Mouse (Mus musculus) forebrain, embryonic 15.5 days (tissue): ENCODE data around the gene Ubald2. TPM values are rescaled to one million over a fixed set of nuclear protein-coding genes. Genes with fewer than 3 reads are reported as not detected.

Experiments used
- ATAC-seq: fragments of 200-750 bp; cut with Nextera tagmentation; replicated peaks from 2 replicates; pipeline ENCODE4 v1.8.0; 2017; ENCODE audit warnings: mild to moderate bottlenecking, moderate TSS enrichment, moderate library complexity
- H3K27ac ChIP-seq: fragments of 300-500 bp; sonication (generic); replicated peaks from 2 replicates; pipeline ENCODE4 v1.5.1; 2015; ENCODE audit warnings: mild to moderate bottlenecking, inconsistent platforms
- H3K27me3 ChIP-seq: fragments of 300-500 bp; sonication (generic); 2 replicates; pipeline ENCODE4 v1.6.1; 2015; ENCODE audit warnings: inconsistent platforms
- H3K36me3 ChIP-seq: fragments of 300-500 bp; sonication (generic); 2 replicates; pipeline ENCODE4 v1.6.1; 2015; ENCODE audit warnings: mild to moderate bottlenecking, inconsistent platforms
- H3K4me1 ChIP-seq: fragments of 300-500 bp; sonication (generic); 2 replicates; pipeline ENCODE4 v1.6.1; 2015; ENCODE audit warnings: inconsistent platforms
- H3K4me2 ChIP-seq: fragments of 300-500 bp; sonication (generic); replicated peaks from 2 replicates; pipeline ENCODE4 v1.6.1; 2015; ENCODE audit warnings: mild to moderate bottlenecking, inconsistent platforms
- H3K4me3 ChIP-seq: fragments of 300-500 bp; sonication (generic); 2 replicates; pipeline ENCODE4 v1.5.1; 2015; ENCODE audit warnings: mild to moderate bottlenecking, inconsistent platforms
- H3K9ac ChIP-seq: fragments of 300-500 bp; sonication (generic); replicated peaks from 2 replicates; pipeline ENCODE4 v1.6.1; 2015; ENCODE audit warnings: mild to moderate bottlenecking, inconsistent platforms
- H3K9me3 ChIP-seq: fragments of 300-500 bp; sonication (generic); 2 replicates; pipeline ENCODE4 v1.6.1; 2016; ENCODE audit warnings: inconsistent platforms
- WGBS: fragments of 180-500 bp; shearing (Covaris S2); methylation state at CpG from one replicate; pipeline ENCODE4 v1.1.7; 2015; ENCODE audit warnings: mixed read lengths; 5-methylcytosine and 5-hydroxymethylcytosine counted together
- polyA plus RNA-seq: library from polyadenylated mRNA; unstranded; fragments of >200 nt; fragmentation: Nextera tagmentation; extraction: Ambion mirVana; gene quantifications from 2 replicates; pipeline ENCODE4 v1.2.1, GENCODE M21; 2015

Gene Ubald2
- polyA plus RNA-seq, 1 experiment from 2014 or later, result 58.8 TPM

DNA sequence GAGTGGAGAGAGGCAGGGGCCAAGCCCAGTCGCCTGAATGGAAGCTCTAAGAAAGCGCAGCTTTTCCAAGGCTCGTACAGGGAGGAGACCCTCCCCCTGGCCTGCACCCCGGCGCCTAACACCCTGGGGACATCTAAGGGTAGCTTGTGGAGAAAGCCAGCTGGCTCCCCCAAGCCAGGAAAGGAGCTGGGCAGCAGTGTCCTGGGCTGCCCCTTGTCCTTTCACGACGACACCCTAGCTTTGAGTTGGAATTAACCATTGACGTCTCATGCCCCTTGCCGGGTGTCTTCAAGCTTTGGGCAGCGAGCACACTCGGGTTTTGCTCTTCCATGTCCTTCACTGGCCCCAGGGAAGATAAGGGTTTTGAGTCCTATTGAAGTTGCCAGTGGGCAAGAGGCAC lies 3.6 kb downstream of the Ubald2 start:
- Histone ChIP-seq H3K9me3 (no peaks in the 10 kb centered on the region), H3K9ac (no peak overlapping the region), H3K4me3 (no peak overlapping the region), H3K36me3 (peaks cover 17% of the 10 kb centered on the region; the same call in 1 of the 2 replicates), H3K27me3 (no peaks in the 10 kb centered on the region), H3K4me1 (peaks cover 36% of the 10 kb centered on the region), H3K27ac (no peak overlapping the region), H3K4me2 (no peak overlapping the region)
- ATAC-seq, result no peak
- 87% methylated on average over 11 of the region's 11 CpGs for WGBS

DNA sequence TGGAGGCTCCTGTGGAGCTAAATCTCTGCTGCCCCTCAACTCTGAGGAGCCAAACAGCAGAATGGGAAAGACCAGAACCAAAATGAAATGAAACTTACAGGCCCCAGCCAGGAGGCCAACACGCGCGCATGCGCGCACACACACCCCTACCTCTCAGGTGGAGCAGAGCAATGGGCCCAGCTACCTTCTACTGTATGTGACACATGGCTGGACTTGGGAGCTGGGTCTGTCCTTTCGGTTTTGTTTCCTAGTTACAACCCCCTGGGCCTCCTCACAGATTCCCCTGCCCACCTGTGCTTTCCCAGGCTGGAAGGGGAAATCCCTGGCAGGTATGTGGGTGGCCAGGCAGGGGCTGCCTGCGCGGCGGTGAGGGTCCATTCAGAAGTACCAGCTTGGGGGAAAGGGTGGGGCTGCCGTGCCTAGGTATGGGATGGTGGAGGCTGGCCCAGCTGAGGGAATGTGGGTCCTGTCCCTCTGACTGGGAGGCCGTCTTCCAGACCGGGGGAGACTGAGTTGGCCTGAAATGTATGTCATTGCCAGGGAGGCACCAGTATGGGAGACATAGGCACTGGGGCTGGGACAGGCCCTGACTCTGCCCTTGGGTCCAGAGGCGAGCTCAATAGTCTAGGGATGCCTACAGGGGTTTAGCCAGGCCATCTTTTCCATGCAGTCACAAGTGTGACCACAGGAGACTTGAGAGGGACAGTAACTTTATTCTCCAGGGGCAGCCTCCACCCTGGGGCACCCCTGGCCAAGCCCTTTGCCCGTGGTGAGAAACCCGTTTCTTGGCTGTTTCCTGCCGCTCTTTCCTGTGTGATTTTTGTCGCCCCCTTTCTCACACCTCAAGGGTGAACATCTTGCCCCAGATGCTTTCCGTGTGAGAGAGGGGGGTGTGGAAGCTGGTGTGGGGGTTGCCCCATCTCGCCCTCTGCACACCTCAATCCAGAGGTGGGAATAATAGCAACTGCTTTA lies 5.7 kb downstream of the Ubald2 start:
- ATAC-seq, result no peak
- H3K36me3 ChIP-seq, result peaks cover 17% of the 10 kb centered on the region; the same call in 1 of the 2 replicates
- peaks cover 36% of the 10 kb centered on the region for H3K4me1 ChIP-seq
- H3K9ac ChIP-seq, result no peak overlapping the region
- H3K27ac ChIP-seq, result no peak overlapping the region
- H3K9me3 ChIP-seq, result no peaks in the 10 kb centered on the region
- no peak overlapping the region for H3K4me2 ChIP-seq
- WGBS, result 85% methylated on average over 19 of the region's 19 CpGs
- H3K27me3 ChIP-seq, result no peaks in the 10 kb centered on the region
- H3K4me3 ChIP-seq, result no peak overlapping the region

DNA sequence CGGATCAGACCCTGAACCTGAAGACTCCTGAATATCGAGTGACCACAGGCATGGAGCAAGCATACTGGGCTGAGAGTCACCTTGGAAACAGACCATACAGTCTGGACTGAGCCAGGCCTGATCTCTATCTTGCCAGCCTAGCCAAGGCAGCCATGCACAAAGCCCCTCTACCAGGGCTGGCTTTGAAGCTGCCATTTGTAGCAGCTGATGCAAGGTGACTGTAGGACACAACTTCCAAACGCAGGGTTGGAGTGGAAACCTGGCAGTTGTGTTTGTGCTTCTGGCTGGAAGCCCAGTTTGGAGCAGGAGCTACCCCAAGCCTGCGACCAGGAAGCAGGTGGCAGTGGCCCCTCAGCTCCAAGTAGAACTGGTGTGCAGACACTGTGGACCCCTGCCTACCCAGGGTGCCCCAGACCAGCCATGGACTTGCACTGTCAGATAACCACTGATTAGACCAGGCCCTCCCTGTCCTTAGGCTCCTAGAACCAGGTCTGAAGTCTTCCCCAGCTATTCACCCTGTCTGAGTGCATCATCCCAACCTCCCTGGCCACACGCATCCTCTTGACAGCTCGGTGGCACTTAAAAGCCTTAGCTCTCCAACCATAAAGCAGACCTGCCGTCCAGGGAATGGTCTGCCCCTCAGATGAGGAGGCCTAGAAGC lies 6.6 kb downstream of the Ubald2 start:
- Histone ChIP-seq H3K9ac (no peak overlapping the region), H3K27ac (peak overlapping the region; percentile 20; the same call in 1 of the 2 replicates), H3K9me3 (no peaks in the 10 kb centered on the region), H3K4me1 (peaks cover 31% of the 10 kb centered on the region), H3K36me3 (peaks cover 17% of the 10 kb centered on the region; the same call in 1 of the 2 replicates), H3K4me3 (no peak overlapping the region), H3K4me2 (no peak overlapping the region), H3K27me3 (no peaks in the 10 kb centered on the region)
- 71% methylated on average over 7 of the region's 7 CpGs for WGBS
- no peak for ATAC-seq

DNA sequence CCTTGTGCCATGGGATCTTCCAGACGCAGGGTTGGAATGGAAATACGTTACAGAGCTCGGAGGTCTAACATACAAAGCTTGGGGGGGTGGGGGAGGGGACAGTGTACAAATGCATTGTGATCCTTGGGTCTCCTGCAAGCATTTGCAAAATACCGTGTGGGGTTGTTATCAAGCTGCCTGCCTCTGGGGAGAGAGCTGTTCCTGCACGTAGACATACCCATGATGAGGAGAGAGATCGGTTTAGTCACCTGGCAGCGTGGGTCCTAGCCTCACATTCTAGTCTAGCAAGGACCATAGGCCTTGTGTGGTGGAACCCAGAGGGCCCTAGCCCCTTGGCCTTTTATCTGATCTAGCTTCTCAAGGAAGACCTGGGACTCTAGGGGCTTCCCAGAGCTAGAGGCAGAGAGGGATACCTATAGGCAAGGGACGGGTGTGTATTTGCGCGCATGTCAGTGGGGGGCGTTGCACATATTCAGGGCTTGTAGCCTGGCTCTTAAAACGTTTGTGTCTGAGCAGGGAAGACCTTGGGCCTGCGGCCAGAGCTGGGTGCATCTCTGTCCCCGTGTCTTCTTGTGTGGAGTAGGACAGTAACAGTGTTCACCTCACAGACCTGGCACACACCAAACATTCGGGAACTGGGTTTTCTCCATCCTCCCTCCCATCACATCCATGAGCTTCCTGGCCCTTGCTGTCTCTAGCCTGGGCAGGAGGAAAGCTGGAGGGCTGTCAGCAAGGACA lies 8.4 kb downstream of the Ubald2 start:
- Histone ChIP-seq H3K27ac (no peak overlapping the region), H3K27me3 (peaks cover 10% of the 10 kb centered on the region; the same call in 1 of the 2 replicates), H3K36me3 (peaks cover 16% of the 10 kb centered on the region; the same call in 1 of the 2 replicates), H3K9me3 (no peaks in the 10 kb centered on the region), H3K9ac (no peak overlapping the region), H3K4me2 (no peak overlapping the region), H3K4me1 (peaks cover 17% of the 10 kb centered on the region), H3K4me3 (no peak overlapping the region)
- 75% methylated on average over 15 of the region's 15 CpGs for WGBS
- ATAC-seq, result no peak

GRCm38 (mm10) chr11:116442867-116443177 lies 8.9 kb downstream of the Ubald2 start:
- Histone ChIP-seq H3K27ac (no peak overlapping the region), H3K9ac (no peak overlapping the region)

GRCm38 (mm10) chr11:116443311-116443710 lies 9.4 kb downstream of the Ubald2 start:
- no peaks in the 10 kb centered on the region for H3K9me3 ChIP-seq
- H3K27ac ChIP-seq, result no peak overlapping the region
- H3K27me3 ChIP-seq, result peaks cover 18% of the 10 kb centered on the region; the same call in 1 of the 2 replicates
- WGBS, result 73% methylated on average over 6 of the region's 6 CpGs
- no peak for ATAC-seq
- H3K36me3 ChIP-seq, result peaks cover 11% of the 10 kb centered on the region; the same call in 1 of the 2 replicates
- no peak overlapping the region for H3K4me2 ChIP-seq
- H3K4me1 ChIP-seq, result peaks cover 13% of the 10 kb centered on the region
- no peak overlapping the region for H3K9ac ChIP-seq
- H3K4me3 ChIP-seq, result no peak overlapping the region

More at GRCm38 (mm10) chr11:116442867-116443177, 8.9 kb downstream of the Ubald2 start:
- no peaks in the 10 kb centered on the region for H3K9me3 ChIP-seq
- H3K4me2 ChIP-seq, result no peak overlapping the region
- 86% methylated on average over 6 of the region's 6 CpGs for WGBS
- ATAC-seq, result no peak
- peaks cover 15% of the 10 kb centered on the region; the same call in 1 of the 2 replicates for H3K27me3 ChIP-seq
- peaks cover 13% of the 10 kb centered on the region for H3K4me1 ChIP-seq
- peaks cover 11% of the 10 kb centered on the region; the same call in 1 of the 2 replicates for H3K36me3 ChIP-seq
- no peak overlapping the region for H3K4me3 ChIP-seq

GRCm38 (mm10) chr11:116443935-116444334 lies 10.0 kb downstream of the Ubald2 start:
- WGBS, result 91% methylated on average over 6 of the region's 6 CpGs
- H3K9ac ChIP-seq, result no peak overlapping the region
- ATAC-seq, result no peak
- H3K27ac ChIP-seq, result no peak overlapping the region
- peaks cover 18% of the 10 kb centered on the region; the same call in 1 of the 2 replicates for H3K27me3 ChIP-seq
- H3K4me1 ChIP-seq, result peaks cover 12% of the 10 kb centered on the region
- H3K4me2 ChIP-seq, result no peak overlapping the region
- H3K36me3 ChIP-seq, result peaks cover 8% of the 10 kb centered on the region; the same call in 1 of the 2 replicates
- no peaks in the 10 kb centered on the region for H3K9me3 ChIP-seq
- H3K4me3 ChIP-seq, result no peak overlapping the region

DNA sequence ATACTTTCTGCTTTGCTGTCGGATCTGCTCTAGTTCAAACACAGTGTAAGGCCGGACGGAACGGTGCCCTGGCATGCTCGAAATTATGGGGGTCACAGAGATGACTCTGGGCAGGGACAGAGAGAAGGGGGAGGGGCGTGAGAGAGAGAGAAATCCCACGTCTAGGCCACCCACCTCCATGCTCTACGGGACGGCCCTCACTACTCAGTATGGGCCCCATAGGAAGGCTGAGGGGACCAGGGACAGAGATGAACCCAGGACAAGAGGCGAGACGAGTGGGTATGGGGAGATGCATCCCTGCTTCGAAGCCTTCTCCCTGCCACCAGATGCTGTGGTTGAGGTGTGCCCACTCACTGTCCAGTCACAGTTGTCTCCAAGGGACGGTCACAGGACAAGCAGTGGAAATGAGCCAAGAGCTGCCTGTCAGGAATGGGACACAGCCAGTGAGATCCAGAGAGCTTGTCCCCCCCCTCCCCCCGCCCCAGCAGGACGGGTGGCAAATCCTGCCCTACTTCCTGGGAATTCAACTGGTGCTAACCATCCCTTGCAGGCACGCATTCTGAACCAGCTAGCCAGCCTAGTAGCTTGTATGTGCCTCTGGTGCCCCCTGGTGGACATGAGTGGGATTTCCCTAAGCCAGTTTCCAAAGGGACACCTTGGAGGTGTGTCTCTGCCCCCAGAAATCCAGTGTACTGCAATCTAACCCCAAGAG lies 11.9 kb downstream of the Ubald2 start:
- Histone ChIP-seq H3K4me1 (peaks cover 4% of the 10 kb centered on the region), H3K27me3 (peaks cover 18% of the 10 kb centered on the region; the same call in 1 of the 2 replicates), H3K9ac (peak overlapping the region; percentile 4; the same call in 1 of the 2 replicates), H3K4me2 (no peak overlapping the region), H3K27ac (no peak overlapping the region), H3K4me3 (no peak overlapping the region), H3K36me3 (no peaks in the 10 kb centered on the region), H3K9me3 (no peaks in the 10 kb centered on the region)
- ATAC-seq, result peak; percentile 69
- WGBS, result 33% methylated on average over 16 of the region's 16 CpGs

DNA sequence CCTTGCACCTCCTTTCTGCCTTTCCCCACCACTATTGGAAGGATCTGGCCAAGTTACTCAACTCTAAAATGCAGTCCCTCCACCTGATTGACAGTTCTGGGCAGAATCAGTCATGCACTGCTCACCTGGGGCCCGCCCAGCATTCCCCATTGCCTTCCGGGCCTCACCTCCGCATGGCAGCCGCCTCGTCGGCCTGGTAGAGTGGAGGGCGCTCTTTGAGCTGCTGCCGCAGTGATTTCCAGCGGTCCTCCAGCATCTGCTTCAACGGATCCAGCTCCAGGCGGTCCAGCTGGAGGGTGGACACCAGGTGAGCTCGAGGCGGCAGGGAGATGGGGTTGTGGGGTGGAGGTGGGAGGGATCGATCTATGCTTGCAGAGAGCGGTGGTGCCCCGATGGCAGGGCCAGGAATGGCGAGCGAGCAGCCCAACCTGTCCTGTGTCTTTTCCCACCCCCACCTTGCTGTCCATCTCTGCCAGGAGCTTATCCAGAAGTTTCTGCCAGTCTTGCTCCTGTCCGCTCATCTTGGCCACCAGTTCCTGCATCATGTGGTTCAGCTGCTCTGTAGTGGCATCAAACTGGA lies 12.5 kb downstream of the Ubald2 start:
- H3K9ac ChIP-seq, result peak overlapping the region; percentile 4; the same call in 1 of the 2 replicates
- no peaks in the 10 kb centered on the region for H3K9me3 ChIP-seq
- H3K27ac ChIP-seq, result no peak overlapping the region
- WGBS, result 11% methylated on average over 19 of the region's 19 CpGs
- no peaks in the 10 kb centered on the region for H3K36me3 ChIP-seq
- H3K4me1 ChIP-seq, result peaks cover 4% of the 10 kb centered on the region
- no peak overlapping the region for H3K4me3 ChIP-seq
- peak; percentile 31 for ATAC-seq
- H3K27me3 ChIP-seq, result peaks cover 18% of the 10 kb centered on the region; the same call in 1 of the 2 replicates
- no peak overlapping the region for H3K4me2 ChIP-seq

- ATAC-seq, result no peak
- H3K9ac ChIP-seq, result no peak overlapping the region
- no peak overlapping the region for H3K4me2 ChIP-seq
- peaks cover 4% of the 10 kb centered on the region for H3K4me1 ChIP-seq
- H3K9me3 ChIP-seq, result no peaks in the 10 kb centered on the region
- no peak overlapping the region for H3K27ac ChIP-seq
- 76% methylated on average over 5 of the region's 5 CpGs for WGBS
- no peaks in the 10 kb centered on the region for H3K36me3 ChIP-seq
- peaks cover 18% of the 10 kb centered on the region; the same call in 1 of the 2 replicates for H3K27me3 ChIP-seq
- H3K4me3 ChIP-seq, result no peak overlapping the region
Observed at GRCm38 (mm10) chr11:116447822-116448221, 13.9 kb downstream of the Ubald2 start.

DNA sequence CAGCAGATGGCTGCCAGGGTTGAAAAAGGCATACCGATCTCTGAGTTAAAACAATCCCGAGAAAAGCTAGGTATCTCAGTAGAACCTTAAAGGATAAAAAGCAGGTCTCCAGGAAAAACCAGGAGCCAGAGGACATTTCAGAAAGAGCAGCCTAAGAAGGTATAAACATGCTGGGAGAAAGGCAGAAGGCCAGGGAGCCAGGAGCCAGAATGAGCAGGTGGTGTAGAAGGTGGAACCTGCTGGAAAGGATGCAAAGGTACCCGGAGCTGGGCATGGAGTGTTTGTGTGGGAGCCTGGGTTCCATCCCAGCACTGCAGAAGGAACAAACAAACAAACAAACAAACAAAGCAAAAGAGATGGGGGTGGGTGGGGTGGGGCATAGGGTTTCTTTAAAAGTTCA lies 15.4 kb downstream of the Ubald2 start:
- Histone ChIP-seq H3K4me3 (no peak overlapping the region), H3K4me1 (peaks cover 4% of the 10 kb centered on the region), H3K4me2 (no peak overlapping the region), H3K27me3 (peaks cover 18% of the 10 kb centered on the region; the same call in 1 of the 2 replicates), H3K36me3 (no peaks in the 10 kb centered on the region), H3K27ac (no peak overlapping the region), H3K9ac (no peak overlapping the region), H3K9me3 (no peaks in the 10 kb centered on the region)
- no peak for ATAC-seq
- 87% methylated on average over 3 of the region's 3 CpGs for WGBS
